Mouse (Mus musculus): ENCODE measurements around the gene U2af1.
"Not testable (repeated sequence)": the region's sequence is repeated elsewhere in the genome, so short reads cannot be mapped to it uniquely, and the experiment has no call there.

U2af1 gene

GRCm38 (mm10) chr17:31658468-31659185, at the start of gene U2af1:
U2af1 (minus strand) TSS chr17:31658892.
- peak; percentile 99 for DNase-seq (ENCODE audit: low read depth, low spot score)

- DNase-seq (ENCODE audit: low read depth, low spot score), result no peak
These were observed 46.8 kb upstream of the U2af1 start for GRCm38 (mm10) chr17:31705271-31706020.

- DNase-seq (ENCODE audit: low read depth, low spot score), result no peak
These were observed 44.7 kb upstream of the U2af1 start for GRCm38 (mm10) chr17:31703276-31703980.

GRCm38 (mm10) chr17:31698347-31698746, 39.7 kb upstream of the U2af1 start:
- DNase-seq (ENCODE audit: low read depth, low spot score), result no peak

GRCm38 (mm10) chr17:31695356-31695755, 36.7 kb upstream of the U2af1 start:
- not testable (repeated sequence) for DNase-seq (ENCODE audit: low read depth, low spot score)

GRCm38 (mm10) chr17:31694949-31695348, 36.3 kb upstream of the U2af1 start:
- DNase-seq (ENCODE audit: low read depth, low spot score), result no peak

GRCm38 (mm10) chr17:31694023-31694376, 35.3 kb upstream of the U2af1 start:
- no peak for DNase-seq (ENCODE audit: low read depth, low spot score)

- DNase-seq (ENCODE audit: low read depth, low spot score), result peak; percentile 86
These were observed 34.8 kb upstream of the U2af1 start for GRCm38 (mm10) chr17:31693330-31694022.

- DNase-seq (ENCODE audit: low read depth, low spot score), result no peak
These were observed 34.2 kb upstream of the U2af1 start for GRCm38 (mm10) chr17:31692918-31693317.

GRCm38 (mm10) chr17:31689606-31690005, 30.9 kb upstream of the U2af1 start:
- DNase-seq (ENCODE audit: low read depth, low spot score), result no peak

- DNase-seq (ENCODE audit: low read depth, low spot score), result no peak
These were observed 29.4 kb upstream of the U2af1 start for GRCm38 (mm10) chr17:31688112-31688511.

- DNase-seq (ENCODE audit: low read depth, low spot score), result no peak
These were observed 27.5 kb upstream of the U2af1 start for GRCm38 (mm10) chr17:31686225-31686564.

- peak; percentile 83 for DNase-seq (ENCODE audit: low read depth, low spot score)
These were observed 27.0 kb upstream of the U2af1 start for GRCm38 (mm10) chr17:31685514-31686224.

GRCm38 (mm10) chr17:31680450-31680849, 21.8 kb upstream of the U2af1 start:
- DNase-seq (ENCODE audit: low read depth, low spot score), result no peak

GRCm38 (mm10) chr17:31677507-31677906, 18.8 kb upstream of the U2af1 start, which contains the start of gene Cryaa:
Cryaa (plus strand) TSS chr17:31677807.
- no peak for DNase-seq (ENCODE audit: low read depth, low spot score)

GRCm38 (mm10) chr17:31674426-31674825, 15.7 kb upstream of the U2af1 start:
- DNase-seq (ENCODE audit: low read depth, low spot score), result no peak

- no peak for DNase-seq (ENCODE audit: low read depth, low spot score)
These were observed 13.6 kb upstream of the U2af1 start for GRCm38 (mm10) chr17:31672279-31672678.

GRCm38 (mm10) chr17:31671698-31672097, 13.0 kb upstream of the U2af1 start:
- DNase-seq (ENCODE audit: low read depth, low spot score), result no peak

GRCm38 (mm10) chr17:31670163-31670562, 11.5 kb upstream of the U2af1 start:
- no peak for DNase-seq (ENCODE audit: low read depth, low spot score)

- DNase-seq (ENCODE audit: low read depth, low spot score), result no peak
These were observed 9.6 kb upstream of the U2af1 start for GRCm38 (mm10) chr17:31668306-31668705.

- DNase-seq (ENCODE audit: low read depth, low spot score), result peak; percentile 81
These were observed 6.1 kb upstream of the U2af1 start for GRCm38 (mm10) chr17:31664760-31665159.

Measured in CD4-positive helper T cell, adult 2 months (primary cell).